Mouse (Mus musculus): ENCODE data around the gene Actr3. TPM values are rescaled to one million over a fixed set of nuclear protein-coding genes. Genes with fewer than 3 reads are reported as not detected.
"Not testable (repeated sequence)": the region's sequence is repeated elsewhere in the genome, so short reads cannot be mapped to it uniquely, and the experiment has no call there.

The Actr3 gene
- polyA plus RNA-seq, 1 experiment from 2014 or later: 267 TPM

GRCm38 (mm10) chr1:125393324-125393723, 42.2 kb downstream of the Actr3 start:
- not testable (repeated sequence) for H3K9me3 ChIP-seq (replicated peaks); H3K4me1 ChIP-seq (replicated peaks); H3K4me2 ChIP-seq; H3K27ac ChIP-seq; H3K27me3 ChIP-seq; ATAC-seq (replicated peaks; ENCODE audit: insufficient number of reproducible peaks, insufficient read depth, low FRiP score, low read depth); H3K9ac ChIP-seq; H3K4me3 ChIP-seq
- 69% methylated on average over 5 of the region's 5 CpGs for WGBS
- peaks cover 52% of the 10 kb centered on the region for H3K36me3 ChIP-seq

- H3K27me3 ChIP-seq; H3K9ac ChIP-seq; H3K9me3 ChIP-seq (replicated peaks); H3K4me1 ChIP-seq (replicated peaks); H3K27ac ChIP-seq; H3K4me2 ChIP-seq; H3K4me3 ChIP-seq; ATAC-seq (replicated peaks; ENCODE audit: insufficient number of reproducible peaks, insufficient read depth, low FRiP score, low read depth): not testable (repeated sequence)
- 71% methylated on average over 4 of the region's 4 CpGs for WGBS
- H3K36me3 ChIP-seq: peaks cover 26% of the 10 kb centered on the region
Measured at GRCm38 (mm10) chr1:125390065-125390754, 45.3 kb downstream of the Actr3 start.

GRCm38 (mm10) chr1:125389634-125390033, 45.9 kb downstream of the Actr3 start:
- not testable (repeated sequence) for H3K27me3 ChIP-seq; H3K9me3 ChIP-seq (replicated peaks); H3K27ac ChIP-seq; H3K4me2 ChIP-seq; ATAC-seq (replicated peaks; ENCODE audit: insufficient number of reproducible peaks, insufficient read depth, low FRiP score, low read depth); H3K9ac ChIP-seq; H3K4me1 ChIP-seq (replicated peaks); H3K4me3 ChIP-seq
- peaks cover 24% of the 10 kb centered on the region for H3K36me3 ChIP-seq
- WGBS: 60% methylated on average over 1 of the region's 1 CpGs

GRCm38 (mm10) chr1:125388370-125388769, 47.2 kb downstream of the Actr3 start:
- no peak overlapping the region for H3K9ac ChIP-seq

GRCm38 (mm10) chr1:125386217-125386616, 49.3 kb downstream of the Actr3 start:
- Histone ChIP-seq H3K9ac (no peak overlapping the region), H3K4me1 (replicated peaks) (no peaks in the 10 kb centered on the region), H3K9me3 (replicated peaks) (no peaks in the 10 kb centered on the region), H3K36me3 (peaks cover 5% of the 10 kb centered on the region; the same call in 1 of the 2 replicates), H3K4me2 (no peak overlapping the region), H3K27me3 (no peaks in the 10 kb centered on the region), H3K4me3 (no peak overlapping the region), H3K27ac (no peak overlapping the region)
- WGBS: 75% methylated on average over 7 of the region's 7 CpGs
- ATAC-seq (replicated peaks; ENCODE audit: insufficient number of reproducible peaks, insufficient read depth, low FRiP score, low read depth): no peak

More at GRCm38 (mm10) chr1:125388370-125388769, 47.2 kb downstream of the Actr3 start:
- Histone ChIP-seq H3K4me2 (no peak overlapping the region), H3K9me3 (replicated peaks) (no peaks in the 10 kb centered on the region), H3K27ac (no peak overlapping the region), H3K4me1 (replicated peaks) (no peaks in the 10 kb centered on the region), H3K4me3 (no peak overlapping the region), H3K27me3 (no peaks in the 10 kb centered on the region), H3K36me3 (peaks cover 18% of the 10 kb centered on the region)
- 56% methylated on average over 3 of the region's 3 CpGs for WGBS
- ATAC-seq (replicated peaks; ENCODE audit: insufficient number of reproducible peaks, insufficient read depth, low FRiP score, low read depth): no peak

- Histone ChIP-seq H3K27ac (no peak overlapping the region), H3K4me2 (no peak overlapping the region), H3K4me3 (no peak overlapping the region), H3K36me3 (no peaks in the 10 kb centered on the region), H3K9ac (no peak overlapping the region), H3K4me1 (replicated peaks) (no peaks in the 10 kb centered on the region), H3K9me3 (replicated peaks) (no peaks in the 10 kb centered on the region), H3K27me3 (no peaks in the 10 kb centered on the region)
- 62% methylated on average over 6 of the region's 6 CpGs for WGBS
- no peak for ATAC-seq (replicated peaks; ENCODE audit: insufficient number of reproducible peaks, insufficient read depth, low FRiP score, low read depth)
Measured at GRCm38 (mm10) chr1:125382622-125383021, 52.9 kb downstream of the Actr3 start.

- Histone ChIP-seq H3K36me3 (no peaks in the 10 kb centered on the region), H3K4me2 (no peak overlapping the region), H3K4me1 (replicated peaks) (no peaks in the 10 kb centered on the region), H3K9ac (no peak overlapping the region), H3K27me3 (no peaks in the 10 kb centered on the region), H3K4me3 (no peak overlapping the region), H3K9me3 (replicated peaks) (no peaks in the 10 kb centered on the region), H3K27ac (no peak overlapping the region)
- ATAC-seq (replicated peaks; ENCODE audit: insufficient number of reproducible peaks, insufficient read depth, low FRiP score, low read depth): no peak
- WGBS: 65% methylated on average over 3 of the region's 3 CpGs
Measured at GRCm38 (mm10) chr1:125378889-125379288, 56.6 kb downstream of the Actr3 start.

GRCm38 (mm10) chr1:125372855-125373254, 62.7 kb downstream of the Actr3 start:
- ATAC-seq (replicated peaks; ENCODE audit: insufficient number of reproducible peaks, insufficient read depth, low FRiP score, low read depth): no peak
- WGBS: 66% methylated on average over 5 of the region's 5 CpGs

GRCm38 (mm10) chr1:125370779-125371178, 64.7 kb downstream of the Actr3 start:
- Histone ChIP-seq H3K27ac (no peak overlapping the region), H3K36me3 (no peaks in the 10 kb centered on the region), H3K9me3 (replicated peaks) (no peaks in the 10 kb centered on the region), H3K4me2 (no peak overlapping the region), H3K9ac (no peak overlapping the region), H3K4me3 (no peak overlapping the region), H3K27me3 (no peaks in the 10 kb centered on the region), H3K4me1 (replicated peaks) (no peaks in the 10 kb centered on the region)
- WGBS: 22% methylated on average over 6 of the region's 6 CpGs
- no peak for ATAC-seq (replicated peaks; ENCODE audit: insufficient number of reproducible peaks, insufficient read depth, low FRiP score, low read depth)

More at GRCm38 (mm10) chr1:125372855-125373254, 62.7 kb downstream of the Actr3 start:
- Histone ChIP-seq H3K27ac (no peak overlapping the region), H3K4me1 (replicated peaks) (no peaks in the 10 kb centered on the region), H3K4me3 (no peak overlapping the region), H3K36me3 (no peaks in the 10 kb centered on the region), H3K4me2 (no peak overlapping the region), H3K9ac (no peak overlapping the region), H3K9me3 (replicated peaks) (no peaks in the 10 kb centered on the region), H3K27me3 (no peaks in the 10 kb centered on the region)

- 0 out of 2 replicates have a peak, but pooled peaks have one; percentile 22 for ATAC-seq (replicated peaks; ENCODE audit: insufficient number of reproducible peaks, insufficient read depth, low FRiP score, low read depth)
- no peak overlapping the region for H3K4me2 ChIP-seq
- 92% methylated on average over 4 of the region's 4 CpGs for WGBS
Measured at GRCm38 (mm10) chr1:125365576-125365975, 70.0 kb downstream of the Actr3 start.

GRCm38 (mm10) chr1:125351416-125352037, 84.0 kb downstream of the Actr3 start:
- 83% methylated on average over 4 of the region's 4 CpGs for WGBS
- H3K9ac ChIP-seq: no peak overlapping the region
- no peak for ATAC-seq (replicated peaks; ENCODE audit: insufficient number of reproducible peaks, insufficient read depth, low FRiP score, low read depth)

More at GRCm38 (mm10) chr1:125365576-125365975, 70.0 kb downstream of the Actr3 start:
- no peaks in the 10 kb centered on the region for H3K9me3 ChIP-seq (replicated peaks)
- H3K36me3 ChIP-seq: no peaks in the 10 kb centered on the region
- no peak overlapping the region for H3K27ac ChIP-seq
- H3K9ac ChIP-seq: no peak overlapping the region
- H3K4me3 ChIP-seq: no peak overlapping the region
- H3K4me1 ChIP-seq (replicated peaks): no peaks in the 10 kb centered on the region
- H3K27me3 ChIP-seq: no peaks in the 10 kb centered on the region

More at GRCm38 (mm10) chr1:125351416-125352037, 84.0 kb downstream of the Actr3 start:
- Histone ChIP-seq H3K4me2 (no peak overlapping the region), H3K36me3 (no peaks in the 10 kb centered on the region), H3K4me3 (no peak overlapping the region), H3K27ac (no peak overlapping the region), H3K9me3 (replicated peaks) (0 out of 2 replicates have a peak, but pooled peaks cover 3% of the 10 kb centered on the region), H3K4me1 (replicated peaks) (no peaks in the 10 kb centered on the region), H3K27me3 (no peaks in the 10 kb centered on the region)
